28 mouse cellular contexts compared by ENCODE assay signal in the genomic region with DNA sequence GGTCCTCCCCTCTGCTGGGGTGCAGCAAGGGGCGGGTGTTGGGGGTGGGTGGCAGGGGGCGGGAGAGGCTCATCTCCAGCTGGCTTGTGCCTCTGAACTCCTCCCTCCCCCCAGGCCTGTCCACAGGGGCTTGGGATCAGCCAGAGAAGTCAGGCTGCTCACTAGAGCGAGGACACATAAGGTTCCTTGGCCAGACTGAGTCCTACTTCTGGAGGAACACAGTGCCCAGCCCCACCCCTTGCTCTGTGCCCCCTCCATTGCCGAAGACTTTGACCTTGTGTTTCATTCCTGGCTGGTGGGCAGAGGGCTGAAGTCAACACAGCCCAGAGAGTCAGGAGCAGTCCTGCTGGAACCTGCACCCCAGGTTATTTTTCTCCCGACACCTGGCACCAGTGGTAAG. TPM values are rescaled to one million over a fixed set of nuclear protein-coding genes. Genes with fewer than 3 reads are reported as not detected.
DNase-seq lines count a peak whose midpoint lies in the region; ATAC-seq lines count a peak whose summit lies in the region.
"Had no signal": no experiment of that assay in that cellular context is flagged by ENCODE, and none has a peak within 500 bp of the region (broad histone marks: within the 10 kb centered on the region; RNA-seq: fewer than 3 reads in every experiment).

A gene (plus strand): TSS at position 162 of the 400 bp plus-strand sequence.

- 55% methylated on average over 5 of the region's 5 CpGs for WGBS in heart, embryonic 10.5 days
- WGBS in heart, embryonic 11.5 days (ENCODE audit: insufficient replicate concordance): 55% methylated on average over 5 of the region's 5 CpGs
- WGBS in intestine, embryonic 15.5 days: 46% methylated on average over 5 of the region's 5 CpGs
- WGBS in limb, embryonic 10.5 days: 68% methylated on average over 5 of the region's 5 CpGs

- H3K9ac ChIP-seq in heart, embryonic 11.5 days (ENCODE audit: low read depth, low read length): no peak within 1 kb of the TSS; the same call in 1 of the 2 replicates
- no peak within 1 kb of the TSS for H3K9ac ChIP-seq in intestine, embryonic 15.5 days
- H3K9ac ChIP-seq: hindbrain, embryonic 13.5 days; limb, embryonic 15.5 days; liver, embryonic 15.5 days had no signal

- H3K27ac ChIP-seq in heart, embryonic 10.5 days: 0 out of 2 replicates have a peak within 1 kb of the TSS, but pooled peaks have one; percentile 32
- no peak within 1 kb of the TSS for H3K27ac ChIP-seq in heart, embryonic 11.5 days (ENCODE audit: low read depth, low read length)
- H3K27ac ChIP-seq in intestine, embryonic 15.5 days: peak within 1 kb of the TSS; percentile 54
- no peak within 1 kb of the TSS for H3K27ac ChIP-seq in limb, embryonic 10.5 days
- H3K27ac ChIP-seq: heart, adult 2 months; hindbrain, embryonic 13.5 days; limb, embryonic 15.5 days; liver, embryonic 15.5 days; macrophage had no signal

- DNase-seq in heart, embryonic 10.5 days (ENCODE audit: low spot score): no peak
- peak; percentile 91 to 92 for DNase-seq in kidney, adult 8-10 months
- peak; percentile 88 for DNase-seq in kidney, postnatal 14 days
- DNase-seq in limb, embryonic 10.5 days (ENCODE audit: low spot score): no peak
- DNase-seq in left cerebral cortex, adult 18-20 months (ENCODE audit: low spot score in 2 of 2): no peak
- DNase-seq in B cell, adult 2 months: no peak
- DNase-seq: adrenal gland, postnatal 36 days; cerebellum, adult 11-12 months; cerebellum, postnatal 36 days; gastrocnemius, postnatal 10 days; heart, adult 2 months; layer of hippocampus, adult 9-11 months; retina, postnatal 1 day had no signal

- no peaks in the 10 kb centered on the region for H3K27me3 ChIP-seq in heart, embryonic 10.5 days (ENCODE audit: insufficient read depth, poor library complexity, severe bottlenecking)
- H3K27me3 ChIP-seq in heart, embryonic 11.5 days (ENCODE audit: control insufficient read depth, insufficient read depth, low read length): peaks cover 2% of the 10 kb centered on the region; the same call in 1 of the 2 replicates
- no peaks in the 10 kb centered on the region for H3K27me3 ChIP-seq in intestine, embryonic 15.5 days (replicated peaks)
- peaks cover 7% of the 10 kb centered on the region for H3K27me3 ChIP-seq in limb, embryonic 10.5 days (ENCODE audit: low read depth, poor library complexity, severe bottlenecking)
- H3K27me3 ChIP-seq: CH12.LX; hindbrain, embryonic 13.5 days; limb, embryonic 15.5 days had no signal

- peaks cover 5% of the 10 kb centered on the region for H3K4me1 ChIP-seq in heart, embryonic 10.5 days
- no peaks in the 10 kb centered on the region for H3K4me1 ChIP-seq in heart, embryonic 11.5 days (ENCODE audit: control insufficient read depth, insufficient read depth, low read length)
- 0 out of 2 replicates have a peak, but pooled peaks cover 7% of the 10 kb centered on the region for H3K4me1 ChIP-seq in intestine, embryonic 15.5 days (replicated peaks)
- peaks cover 23% of the 10 kb centered on the region for H3K4me1 ChIP-seq in limb, embryonic 10.5 days
- H3K4me1 ChIP-seq: limb, embryonic 15.5 days had no signal

- ATAC-seq in heart, embryonic 11.5 days (replicated peaks; ENCODE audit: insufficient number of reproducible peaks, low FRiP score, low TSS enrichment): no peak
- ATAC-seq in intestine, embryonic 15.5 days: peak; percentile 59

- H3K4me2 ChIP-seq in heart, embryonic 11.5 days: no peak within 1 kb of the TSS
- H3K4me2 ChIP-seq in intestine, embryonic 15.5 days (replicated peaks): peak within 1 kb of the TSS; percentile 17
- H3K4me2 ChIP-seq: hindbrain, embryonic 13.5 days; limb, embryonic 15.5 days; liver, embryonic 15.5 days; midbrain, embryonic 11.5 days had no signal

- H3K36me3 ChIP-seq in heart, embryonic 10.5 days: no peaks in the 10 kb centered on the region
- H3K36me3 ChIP-seq in heart, embryonic 11.5 days (ENCODE audit: control insufficient read depth, insufficient read depth, low read length): no peaks in the 10 kb centered on the region
- no peaks in the 10 kb centered on the region for H3K36me3 ChIP-seq in intestine, embryonic 15.5 days
- H3K36me3 ChIP-seq in limb, embryonic 10.5 days: no peaks in the 10 kb centered on the region
- H3K36me3 ChIP-seq: hindbrain, embryonic 13.5 days; limb, embryonic 15.5 days; liver, embryonic 15.5 days had no signal

- H3K9me3 ChIP-seq in heart, embryonic 10.5 days: no peaks in the 10 kb centered on the region
- H3K9me3 ChIP-seq in heart, embryonic 11.5 days (replicated peaks; ENCODE audit: control insufficient read depth, low read length): no peaks in the 10 kb centered on the region
- no peaks in the 10 kb centered on the region for H3K9me3 ChIP-seq in intestine, embryonic 15.5 days
- no peaks in the 10 kb centered on the region for H3K9me3 ChIP-seq in limb, embryonic 10.5 days (replicated peaks)
- H3K9me3 ChIP-seq: hindbrain, embryonic 13.5 days; limb, embryonic 15.5 days; liver, embryonic 15.5 days had no signal

- no peak within 1 kb of the TSS for H3K4me3 ChIP-seq in heart, embryonic 10.5 days
- no peak within 1 kb of the TSS for H3K4me3 ChIP-seq in heart, embryonic 11.5 days (ENCODE audit: low read depth, low read length)
- no peak within 1 kb of the TSS for H3K4me3 ChIP-seq in intestine, embryonic 15.5 days (replicated peaks)
- H3K4me3 ChIP-seq in limb, embryonic 10.5 days: no peak within 1 kb of the TSS
- H3K4me3 ChIP-seq: heart, adult 2 months; hindbrain, embryonic 13.5 days; limb, embryonic 15.5 days; liver, embryonic 15.5 days had no signal

RNA-seq across cellular contexts. Expression of the gene that starts here (rescaled TPM):
- polyA plus RNA-seq in heart, embryonic 10.5 days (2016; fragmentation: Nextera tagmentation; extraction: Ambion mirVana): not detected in 2 replicates
- polyA plus RNA-seq in heart, embryonic 11.5 days (2014; fragmentation: Nextera tagmentation; extraction: Ambion mirVana): not detected in 2 replicates
- polyA plus RNA-seq in intestine, embryonic 15.5 days (2015; fragmentation: Nextera tagmentation; extraction: Ambion mirVana): 13.8 and 17.1 TPM in 2 replicates
- not detected in 2 replicates for polyA plus RNA-seq in limb, embryonic 10.5 days (2016; fragmentation: Nextera tagmentation; extraction: Ambion mirVana)
- total RNA-seq in left cerebral cortex, adult 18-20 months (2021): not detected
- total RNA-seq: adrenal gland, postnatal 36 days; gastrocnemius, postnatal 10 days; heart, adult 2 months; left cerebral cortex, postnatal 14 days; MEL; monocyte, adult 5-6 weeks had no signal
- polyA plus RNA-seq: forebrain, embryonic 11.5 days; heart, adult 2 months; heart, postnatal 0 days; hindbrain, embryonic 13.5 days; limb, embryonic 15.5 days; liver, embryonic 15.5 days; lung, embryonic 16.5 days; macrophage; midbrain, embryonic 11.5 days; neural tube, embryonic 11.5 days had no signal

Comparison
In these comparisons a context has a peak if more than half of its experiments do, and no peak if none do; other contexts are left out.
1. RNA of the gene that starts here (polyA plus RNA-seq): 13.8 to 17.1 TPM in intestine, embryonic 15.5 days; not detected in heart, embryonic 10.5 days, not detected in heart, embryonic 11.5 days and not detected in limb, embryonic 10.5 days; every median in the first group is over 10 times any median in the second.
2. H3K27ac ChIP-seq: peak in heart, embryonic 10.5 days (single experiment) and intestine, embryonic 15.5 days (single experiment); none in heart, embryonic 11.5 days (single experiment) and limb, embryonic 10.5 days (single experiment).
3. DNase-seq: peak in kidney, adult 8-10 months (2 of 2) and kidney, postnatal 14 days (single experiment); none in heart, embryonic 10.5 days (single experiment), limb, embryonic 10.5 days (single experiment), left cerebral cortex, adult 18-20 months (0 of 2) and B cell, adult 2 months (0 of 2).